Mouse (Mus musculus) testis, postnatal 14 days (tissue): ENCODE data around the gene Rbm3.
"Not testable (repeated sequence)": the region's sequence is repeated elsewhere in the genome, so short reads cannot be mapped to it uniquely, and the experiment has no call there.

Experiments used
- DNase-seq: peaks from one replicate; pipeline ENCODE4 v3.0.0; 2021; ENCODE audit warnings: low spot score

Gene Rbm3

DNA sequence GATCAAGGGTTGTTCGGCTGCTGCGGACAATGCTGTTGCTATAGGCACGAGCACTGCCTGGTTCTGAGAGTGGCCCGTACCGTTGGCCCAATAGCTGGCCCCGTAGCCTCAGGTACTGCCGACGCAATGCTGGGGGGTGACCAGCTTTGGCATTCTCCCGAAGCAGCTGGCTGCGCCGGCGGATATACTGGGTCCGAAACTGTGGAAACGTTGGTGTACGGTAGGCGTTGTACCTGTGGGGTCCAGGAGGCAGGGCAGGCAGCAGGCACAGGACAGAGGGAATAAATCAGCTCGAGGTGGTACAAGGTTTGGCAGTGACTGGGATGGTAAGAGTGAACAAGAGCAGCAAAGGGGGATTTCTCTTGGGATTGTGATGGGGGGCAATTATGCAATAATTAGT is 14.3 kb downstream of the Rbm3 start:
- no peak for DNase-seq

DNA sequence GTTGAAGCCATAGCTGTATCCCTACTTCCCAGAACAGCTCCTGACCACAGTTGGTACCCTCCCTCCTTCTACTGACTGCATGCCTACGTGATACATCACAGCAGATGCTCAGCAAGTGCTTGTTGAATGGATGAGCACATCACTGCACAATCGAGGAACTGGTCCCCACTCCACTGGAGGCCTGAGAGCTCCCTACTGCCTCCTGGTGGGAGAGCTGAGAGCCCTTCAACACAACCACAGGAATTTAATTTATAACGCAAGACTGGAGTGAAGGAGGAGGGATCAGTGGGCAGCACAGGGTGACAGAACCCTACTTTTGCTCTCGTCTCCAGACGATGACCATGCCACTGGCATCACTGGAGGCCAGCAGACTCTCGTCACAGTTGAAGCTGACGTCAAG is 20.4 kb downstream of the Rbm3 start:
- no peak for DNase-seq

DNA sequence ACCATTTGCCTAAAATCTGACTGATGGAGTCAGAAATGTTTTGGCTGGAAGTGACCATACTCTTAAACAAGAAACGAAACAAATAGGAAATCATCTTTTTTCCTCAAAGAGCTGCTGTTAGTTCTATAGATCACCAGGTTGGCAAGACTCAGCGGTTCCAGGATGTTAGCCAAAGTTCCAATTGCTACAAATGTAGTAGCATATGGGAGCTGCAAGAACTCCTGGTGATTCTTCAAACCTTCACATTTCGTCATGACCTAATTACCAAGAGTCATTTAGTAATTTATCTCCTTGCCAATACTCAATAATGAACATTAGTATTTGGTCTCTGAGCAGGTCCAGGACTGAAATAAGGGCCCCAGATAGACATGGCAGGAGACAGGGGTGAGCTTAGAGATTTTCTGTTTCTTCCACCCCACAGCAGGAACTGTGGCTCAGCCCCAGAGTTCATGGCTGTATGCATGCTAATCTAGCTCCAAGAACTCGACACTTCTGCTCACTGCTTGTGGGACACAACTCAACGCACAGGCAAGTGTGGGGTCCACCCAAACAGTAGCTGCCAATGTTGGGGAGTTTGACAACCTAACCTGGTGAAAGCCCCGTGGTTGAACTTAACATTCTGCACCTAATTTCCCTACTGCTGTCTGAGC is 21.7 kb downstream of the Rbm3 start:
- DNase-seq = no peak

DNA sequence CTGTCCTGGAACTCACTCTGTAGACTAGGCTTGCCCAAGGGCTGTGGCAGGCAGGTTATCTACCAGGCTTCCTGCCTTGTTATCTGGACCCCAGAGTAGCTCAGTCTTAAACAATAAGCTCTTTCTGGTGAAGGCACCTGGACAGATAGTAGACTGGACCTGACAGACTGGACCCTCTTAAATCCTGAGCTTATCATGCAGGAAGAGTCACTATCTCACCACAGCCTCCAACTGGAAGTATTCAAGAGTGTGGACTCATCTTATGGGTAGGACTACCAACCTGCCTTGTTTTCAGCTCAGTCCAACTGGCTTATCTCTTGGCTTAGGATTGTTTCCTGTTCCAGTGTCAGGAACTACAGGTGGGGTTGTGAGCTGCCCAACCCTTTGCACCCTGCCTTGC is 28.4 kb downstream of the Rbm3 start:
- no peak for DNase-seq

DNA sequence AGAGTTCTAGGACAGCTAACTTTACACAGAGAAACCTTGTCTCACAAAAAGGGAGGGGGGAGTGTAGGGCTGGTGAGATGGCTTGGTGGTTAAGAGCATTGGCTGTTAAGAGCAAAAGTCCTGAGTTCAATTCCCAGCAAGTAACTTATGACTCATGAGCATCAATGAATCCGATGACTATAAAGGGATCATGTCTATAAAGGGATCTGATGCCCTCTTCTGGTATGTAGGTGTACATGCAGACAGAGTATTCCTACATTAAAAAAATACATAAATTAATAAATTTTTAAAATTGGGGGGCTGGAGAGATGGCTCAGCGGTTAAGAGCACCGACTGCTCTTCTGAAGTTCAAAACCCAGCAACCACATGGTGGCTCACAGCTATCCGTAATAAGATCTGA is 30.4 kb downstream of the Rbm3 start:
- DNase-seq = no peak

DNA sequence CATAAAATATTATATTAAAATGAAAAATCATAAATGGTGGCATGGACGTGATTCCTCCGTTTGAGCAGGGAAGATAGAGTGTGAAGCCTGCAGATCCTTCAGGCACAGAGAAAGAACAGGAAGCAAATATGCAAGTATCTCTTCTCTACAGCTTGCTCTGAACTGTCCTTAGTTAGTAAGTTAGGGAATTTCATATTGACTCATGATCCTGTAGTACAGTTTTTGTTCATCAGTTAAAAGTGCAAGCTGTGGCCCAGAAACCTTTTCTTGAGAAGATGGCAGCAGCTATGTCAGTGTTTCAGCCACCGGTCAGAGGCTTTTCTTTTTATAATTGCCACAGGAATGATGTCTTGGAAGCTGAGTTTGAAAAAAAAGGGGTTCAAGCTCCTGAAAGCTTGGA is 40.7 kb downstream of the Rbm3 start:
- DNase-seq = no peak

DNA sequence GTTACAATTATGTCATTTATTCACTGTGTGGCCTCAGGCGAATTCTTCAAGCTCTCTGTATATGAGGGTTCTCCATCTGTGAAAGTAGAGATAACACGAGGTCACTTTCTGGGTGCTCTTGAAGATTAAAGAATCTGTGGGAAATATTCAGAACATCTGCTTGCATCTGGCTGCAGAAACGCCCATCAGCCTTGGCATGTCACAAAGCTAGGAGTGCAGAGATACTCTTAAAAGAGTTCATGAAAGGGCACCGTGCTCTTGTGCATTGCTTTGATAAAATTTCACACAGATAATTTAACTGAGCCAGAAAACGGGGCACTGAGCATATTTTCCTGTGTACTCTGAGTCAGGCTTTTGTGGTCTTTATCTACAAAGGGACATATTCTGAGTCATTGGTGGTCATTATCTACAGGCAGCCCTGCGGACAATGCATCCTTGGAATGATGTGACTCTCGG is 43.4 kb downstream of the Rbm3 start:
- DNase-seq = no peak

DNA sequence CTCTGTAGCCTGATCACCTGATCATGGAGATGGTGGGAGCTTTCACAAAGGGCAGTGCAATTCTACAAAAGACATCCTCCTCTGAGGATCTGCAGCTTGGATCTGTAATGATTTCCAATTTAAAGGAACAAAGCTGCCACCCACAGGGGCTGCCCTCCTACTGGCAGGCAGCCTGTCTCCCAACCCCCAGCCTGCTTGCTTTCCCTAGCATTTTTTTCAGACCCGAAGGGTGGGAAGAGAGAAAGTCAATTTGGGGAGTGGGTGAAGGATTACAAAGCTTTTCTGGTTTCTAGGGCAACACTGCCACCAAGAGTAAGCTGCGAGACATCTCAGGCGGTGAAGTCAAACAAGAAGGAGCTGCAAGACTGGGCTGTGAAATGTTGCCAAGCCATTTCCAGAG is 44.7 kb downstream of the Rbm3 start:
- DNase-seq = no peak

DNA sequence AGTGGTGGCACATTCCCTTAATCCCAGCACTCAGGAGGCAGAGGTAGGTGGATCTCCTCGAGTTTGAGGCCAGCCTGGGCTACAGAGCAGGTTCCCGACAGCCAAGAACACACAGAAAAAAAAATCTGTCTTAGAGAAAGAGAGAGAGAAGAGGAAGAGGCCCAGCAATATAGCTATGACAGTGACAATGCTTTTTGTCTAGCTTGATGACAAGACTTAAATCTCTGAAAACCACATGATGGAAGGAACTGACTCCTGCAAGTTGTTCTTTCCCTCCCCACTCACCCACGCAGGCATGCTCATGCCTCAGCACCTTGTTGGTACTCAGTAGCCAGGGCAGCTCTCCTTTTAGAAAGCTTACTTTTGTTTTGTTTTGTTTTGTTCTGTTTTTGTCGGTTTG is 46.2 kb downstream of the Rbm3 start:
- DNase-seq = no peak

DNA sequence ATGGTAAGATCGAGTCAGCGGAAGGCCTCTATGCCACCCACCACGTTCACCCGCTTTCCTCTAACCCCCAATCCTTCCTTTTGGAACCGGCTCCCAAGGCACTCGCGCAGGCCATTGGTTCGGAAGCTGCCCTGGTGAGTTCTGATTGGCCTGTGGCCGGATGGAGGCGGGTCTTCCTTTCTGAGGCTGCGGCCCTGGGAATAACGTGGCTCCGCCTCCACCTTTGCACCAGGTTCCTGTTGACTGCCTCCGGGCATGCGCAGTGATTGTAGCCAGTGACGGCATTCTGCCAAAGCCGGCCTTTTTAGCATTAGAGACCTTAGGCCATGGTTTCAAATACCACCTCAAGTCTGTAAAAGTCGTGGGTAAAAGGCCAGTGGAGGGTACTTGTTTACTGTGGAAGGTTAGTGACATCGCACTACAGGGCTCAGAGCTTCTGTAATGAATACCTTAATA is 48.9 kb downstream of the Rbm3 start:
- DNase-seq = peak; percentile 96

DNA sequence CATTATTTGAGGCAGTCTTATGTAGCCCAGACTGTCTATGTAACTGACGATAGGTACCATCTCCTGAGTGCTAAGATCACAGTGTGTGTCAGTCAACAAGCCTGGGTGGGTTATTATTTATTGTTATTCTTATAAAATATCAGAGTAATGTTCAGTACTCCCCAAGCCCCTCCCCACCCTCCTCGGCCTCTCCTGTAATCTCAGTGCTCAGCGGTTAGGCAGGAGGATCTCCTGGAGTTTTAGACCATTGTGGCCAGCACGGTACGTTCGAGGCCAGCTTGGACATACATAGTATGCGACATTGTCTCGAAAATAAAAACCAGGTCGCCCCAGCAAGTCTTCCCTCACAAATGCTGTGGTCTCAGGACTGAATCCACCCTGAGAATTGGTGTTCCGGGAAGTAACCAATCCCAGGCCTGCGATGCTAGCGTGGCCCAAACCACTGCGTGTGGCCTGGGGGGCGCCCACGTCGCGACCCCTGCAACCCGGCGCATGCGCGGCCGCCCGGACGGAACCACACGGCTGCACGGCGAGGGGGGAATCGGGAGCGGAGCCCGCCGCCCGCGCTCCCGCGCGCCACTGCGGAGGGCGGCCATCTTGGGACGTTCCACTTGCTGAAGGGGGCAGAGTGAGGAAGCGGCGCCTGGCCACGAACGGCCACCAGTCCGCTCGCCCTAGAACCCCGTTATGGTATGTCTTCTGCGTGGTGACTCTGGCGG is 49.5 kb downstream of the Rbm3 start:
- peak; percentile 83 for DNase-seq

DNA sequence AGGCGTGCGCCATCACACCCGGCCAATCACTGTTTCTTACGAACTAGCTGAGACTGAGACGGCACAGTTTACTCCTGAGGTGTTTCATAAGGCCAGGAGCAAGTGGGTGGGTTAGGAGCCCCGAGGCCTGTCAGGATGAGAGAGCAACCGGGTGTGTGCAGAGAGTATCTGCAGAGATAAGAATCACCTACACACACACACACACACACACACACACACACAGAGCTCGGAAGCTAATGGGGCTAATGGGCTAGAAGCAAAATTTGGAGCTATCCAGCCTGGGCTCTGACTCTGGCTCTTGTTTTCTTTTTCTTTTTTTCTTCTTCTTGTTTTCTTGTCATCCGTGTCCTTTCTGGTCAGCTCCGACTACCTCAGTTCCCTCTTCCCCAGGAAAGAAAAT is 50.1 kb downstream of the Rbm3 start:
- DNase-seq = no peak

DNA sequence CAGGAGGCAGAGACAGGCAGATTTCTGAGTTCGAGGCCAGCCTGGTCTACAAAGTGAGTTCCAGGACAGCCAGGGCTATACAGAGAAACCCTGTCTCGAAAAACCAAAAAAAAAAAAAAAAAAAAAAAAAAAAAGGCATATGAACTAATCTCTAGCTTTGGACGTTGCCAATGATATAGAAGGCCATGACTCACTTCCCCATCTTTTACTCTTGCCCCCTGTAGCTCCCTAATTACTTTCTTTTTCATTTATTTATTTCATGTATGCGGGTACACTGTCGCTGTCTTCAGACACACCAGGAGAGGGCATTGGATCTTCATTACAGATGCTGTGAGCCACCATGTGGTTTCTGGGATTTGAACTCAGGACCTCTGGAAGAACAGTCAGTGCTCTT is 54.7 kb downstream of the Rbm3 start:
- DNase-seq = not testable (repeated sequence)

DNA sequence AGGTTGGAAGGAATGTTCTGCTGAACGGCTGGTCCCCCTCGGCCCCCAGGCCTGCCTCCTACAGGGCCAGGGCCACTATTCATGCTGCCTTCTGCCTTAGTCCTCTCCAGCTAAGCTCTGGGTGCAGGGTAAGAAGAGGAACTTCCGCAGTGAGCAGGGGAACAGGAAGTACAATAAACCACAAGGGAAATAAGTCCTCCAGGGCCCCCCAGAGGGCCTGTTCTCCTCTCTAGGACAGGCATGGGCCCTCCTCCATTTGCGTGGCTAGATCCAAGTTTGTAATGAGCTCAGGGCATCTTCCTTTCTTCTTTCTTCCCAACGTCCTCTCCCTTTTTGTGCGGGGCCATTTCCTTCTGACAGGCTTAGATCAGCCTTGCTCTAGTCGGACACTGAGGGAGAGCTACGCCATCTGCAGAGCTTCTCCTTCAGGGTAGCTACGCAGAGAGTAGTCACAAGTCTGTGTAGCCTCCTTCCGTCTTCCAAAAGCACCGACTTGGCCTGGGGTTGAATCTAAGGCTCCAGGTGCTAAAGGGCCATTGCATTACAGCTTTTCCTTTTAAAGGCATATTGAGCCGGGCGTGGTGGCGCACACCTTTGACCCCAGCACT is 55.2 kb downstream of the Rbm3 start, which contains the start of gene Was:
Was (minus strand) TSS at position 153 of the 608 bp plus-strand sequence.
- no peak for DNase-seq

DNA sequence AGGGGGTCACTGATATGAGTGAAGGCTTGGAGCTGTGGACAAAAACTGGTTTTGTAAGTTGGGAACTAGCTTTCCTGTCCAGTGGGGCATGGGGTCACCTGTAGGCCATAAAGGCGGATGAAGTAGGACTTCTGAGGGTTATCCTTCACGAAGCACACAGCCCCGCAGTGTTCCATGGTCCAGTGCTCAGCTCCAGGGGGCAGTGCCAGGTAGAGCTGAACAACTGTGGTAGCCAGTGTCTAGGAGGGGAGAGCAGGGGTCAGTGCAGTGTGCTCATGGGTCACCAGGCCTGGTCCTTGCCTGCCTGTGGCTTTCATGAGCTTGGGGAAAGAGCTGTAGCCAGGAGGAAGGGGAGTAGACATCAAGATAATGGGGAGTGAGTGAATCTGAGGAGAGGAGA is 55.9 kb downstream of the Rbm3 start:
- no peak for DNase-seq
